Mouse (Mus musculus) liver, embryonic 11.5 days (tissue): ENCODE results near the gene Map3k7cl. TPM values are rescaled to one million over a fixed set of nuclear protein-coding genes. Genes with fewer than 3 reads are reported as not detected.

ENCODE experiments used
- ATAC-seq: fragments of 200-750 bp; cut with Nextera tagmentation; replicated peaks from 2 replicates; pipeline ENCODE4 v1.8.0; 2017; ENCODE audit warnings: moderate number of reproducible peaks, mild to moderate bottlenecking, moderate TSS enrichment, moderate library complexity; ENCODE audit not compliant: low FRiP score
- DNase-seq: peaks from one replicate; pipeline ENCODE4 v3.0.0-alpha.2; 2017; ENCODE audit warnings: low spot score
- H3K27ac ChIP-seq: fragments of 300-500 bp; sonication (generic); 2 replicates; pipeline ENCODE4 v1.5.1; 2014; ENCODE audit warnings: mild to moderate bottlenecking, low read depth, low read length, control low read depth
- H3K27me3 ChIP-seq: fragments of 300-500 bp; sonication (generic); replicated peaks from 2 replicates; pipeline ENCODE4 v1.6.1; 2014; ENCODE audit warnings: low read length, mixed read lengths; ENCODE audit not compliant: control insufficient read depth, insufficient read depth
- H3K36me3 ChIP-seq: fragments of 300-500 bp; sonication (generic); 2 replicates; pipeline ENCODE4 v1.6.1; 2014; ENCODE audit warnings: mild to moderate bottlenecking, low read length, moderate library complexity, mixed read lengths; ENCODE audit not compliant: control insufficient read depth, insufficient read depth
- H3K4me1 ChIP-seq: fragments of 300-500 bp; sonication (generic); replicated peaks from 2 replicates; pipeline ENCODE4 v1.6.1; 2014; ENCODE audit warnings: low read length, mixed read lengths; ENCODE audit not compliant: control insufficient read depth, insufficient read depth
- H3K4me2 ChIP-seq: fragments of 300-500 bp; sonication (generic); 2 replicates; pipeline ENCODE4 v1.6.1; 2014; ENCODE audit warnings: mild to moderate bottlenecking, control low read depth, moderate library complexity
- H3K4me3 ChIP-seq: fragments of 300-500 bp; sonication (generic); 2 replicates; pipeline ENCODE4 v1.5.1; 2014; ENCODE audit warnings: low read depth, low read length, control low read depth
- H3K9ac ChIP-seq: fragments of 300-500 bp; sonication (generic); 2 replicates; pipeline ENCODE4 v1.6.1; 2014; ENCODE audit warnings: low read depth, low read length, control low read depth
- H3K9me3 ChIP-seq: fragments of 300-500 bp; sonication (generic); 2 replicates; pipeline ENCODE4 v1.6.1; 2016; ENCODE audit warnings: low read length, inconsistent platforms, mixed read lengths; ENCODE audit not compliant: control insufficient read depth
- WGBS: fragments of 180-500 bp; shearing (Covaris S2); extraction: QIAGEN DNeasy Blood & Tissue Kit; methylation state at CpG from one replicate; pipeline ENCODE4 v1.1.7; 2014; 5-methylcytosine and 5-hydroxymethylcytosine counted together
- polyA plus RNA-seq: library from polyadenylated mRNA; unstranded; fragments of >200 nt; fragmentation: Nextera tagmentation; extraction: Ambion mirVana; gene quantifications from 2 replicates; pipeline ENCODE4 v1.2.1, GENCODE M21; 2014

Map3k7cl gene
- polyA plus RNA-seq, 1 experiment from 2014 or later, result not detected

DNA sequence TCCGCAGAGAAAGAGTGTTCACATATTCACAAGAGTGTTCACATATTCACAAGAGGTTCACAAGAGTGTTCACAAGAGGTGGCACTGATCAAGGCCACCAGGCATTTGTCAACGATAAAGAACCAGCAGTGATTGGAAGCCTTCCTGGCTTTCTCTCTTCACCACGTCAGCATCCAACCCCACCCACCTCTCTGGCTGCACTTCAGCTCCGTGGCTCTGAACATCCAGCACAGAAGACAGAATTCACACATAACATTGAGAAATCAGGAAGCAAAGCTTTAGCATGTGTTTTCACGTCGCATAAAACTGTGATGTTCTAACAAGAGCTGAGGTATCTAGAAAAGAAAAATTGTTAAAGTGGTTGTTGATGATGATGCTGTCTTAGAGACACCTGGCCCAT, 10.4 kb downstream of the Map3k7cl start:
- H3K4me1 ChIP-seq, result no peaks in the 10 kb centered on the region
- ATAC-seq (no peak), DNase-seq (no peak)
- no peak overlapping the region for H3K4me2 ChIP-seq
- H3K9ac ChIP-seq, result no peak overlapping the region
- 72% methylated on average over 6 of the region's 6 CpGs for WGBS
- no peak overlapping the region for H3K4me3 ChIP-seq
- H3K36me3 ChIP-seq, result no peaks in the 10 kb centered on the region
- no peaks in the 10 kb centered on the region for H3K9me3 ChIP-seq
- no peak overlapping the region for H3K27ac ChIP-seq
- no peaks in the 10 kb centered on the region for H3K27me3 ChIP-seq

DNA sequence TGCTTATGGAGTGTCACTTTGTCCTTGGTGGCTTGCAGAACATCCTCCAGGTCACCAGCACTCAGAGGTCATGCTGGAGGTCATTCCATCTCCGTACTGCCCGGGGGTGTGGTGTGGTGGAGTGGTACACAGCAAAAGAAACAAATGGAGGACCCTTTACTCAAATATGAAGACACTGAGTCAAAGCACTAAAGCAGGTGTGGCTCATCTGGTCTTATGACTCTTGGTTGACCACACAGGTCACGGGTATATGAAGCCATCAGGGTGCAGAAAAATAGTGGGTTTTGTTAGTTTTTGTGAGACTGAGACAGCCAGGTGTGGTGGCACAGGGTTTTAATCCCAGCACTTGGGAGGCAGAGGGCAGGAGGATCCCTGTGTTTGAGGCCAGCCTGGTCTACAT, 11.4 kb downstream of the Map3k7cl start:
- no peak overlapping the region for H3K4me3 ChIP-seq
- H3K27me3 ChIP-seq, result no peaks in the 10 kb centered on the region
- H3K9me3 ChIP-seq, result no peaks in the 10 kb centered on the region
- H3K9ac ChIP-seq, result no peak overlapping the region
- H3K4me1 ChIP-seq, result no peaks in the 10 kb centered on the region
- 65% methylated on average over 3 of the region's 3 CpGs for WGBS
- no peak for DNase-seq
- no peak overlapping the region for H3K27ac ChIP-seq
- ATAC-seq, result no peak
- no peaks in the 10 kb centered on the region for H3K36me3 ChIP-seq
- H3K4me2 ChIP-seq, result no peak overlapping the region

DNA sequence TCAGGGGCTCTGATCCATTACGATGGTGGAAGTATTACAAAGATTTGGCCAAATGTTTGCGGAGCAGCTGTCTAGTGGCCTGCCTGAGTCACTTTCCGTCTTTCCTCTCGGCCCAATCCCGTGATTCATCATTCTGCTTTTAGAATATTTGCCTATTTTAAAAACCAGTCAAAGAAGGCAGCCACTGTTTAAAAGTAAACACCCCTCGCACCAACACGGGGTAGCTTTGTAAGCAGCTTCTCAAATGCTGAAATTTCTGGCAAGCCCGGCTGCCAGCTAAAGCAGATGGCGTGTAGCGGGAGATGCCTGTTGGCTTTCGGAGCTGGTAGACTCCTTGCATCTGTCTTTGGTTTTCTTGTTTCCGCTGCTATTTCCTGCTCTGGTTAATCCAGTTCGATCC, 14.4 kb downstream of the Map3k7cl start:
- no peaks in the 10 kb centered on the region for H3K36me3 ChIP-seq
- WGBS, result 81% methylated on average over 13 of the region's 13 CpGs
- no peak for ATAC-seq
- no peak overlapping the region for H3K27ac ChIP-seq
- no peak for DNase-seq
- no peak overlapping the region for H3K9ac ChIP-seq
- no peaks in the 10 kb centered on the region for H3K27me3 ChIP-seq
- H3K4me3 ChIP-seq, result no peak overlapping the region
- no peaks in the 10 kb centered on the region for H3K4me1 ChIP-seq
- no peak overlapping the region for H3K4me2 ChIP-seq
- H3K9me3 ChIP-seq, result no peaks in the 10 kb centered on the region

DNA sequence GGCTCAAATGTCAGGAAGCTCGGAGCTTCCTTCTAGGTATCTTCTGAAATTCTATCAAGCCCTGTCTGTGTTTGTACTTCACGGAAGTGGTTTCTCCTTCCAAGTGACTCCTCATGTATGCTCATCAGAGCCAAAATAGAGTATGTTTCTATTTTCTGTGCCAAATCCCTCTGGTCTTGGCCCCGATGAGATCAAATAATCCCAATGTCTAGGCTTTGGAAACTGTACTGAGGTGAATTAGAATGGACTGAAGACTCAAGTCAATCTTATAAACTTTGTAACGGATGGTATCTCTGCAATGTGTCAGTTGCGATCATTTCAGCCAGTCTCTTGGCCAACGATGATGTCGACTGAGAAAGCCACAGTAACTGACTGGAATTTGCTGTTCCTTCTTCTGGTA, 15.1 kb downstream of the Map3k7cl start:
- WGBS, result 85% methylated on average over 7 of the region's 7 CpGs
- Histone ChIP-seq H3K9me3 (no peaks in the 10 kb centered on the region), H3K27me3 (no peaks in the 10 kb centered on the region), H3K27ac (no peak overlapping the region), H3K4me1 (no peaks in the 10 kb centered on the region), H3K9ac (no peak overlapping the region), H3K4me2 (no peak overlapping the region), H3K4me3 (no peak overlapping the region), H3K36me3 (no peaks in the 10 kb centered on the region)
- ATAC-seq, result no peak
- DNase-seq, result no peak

DNA sequence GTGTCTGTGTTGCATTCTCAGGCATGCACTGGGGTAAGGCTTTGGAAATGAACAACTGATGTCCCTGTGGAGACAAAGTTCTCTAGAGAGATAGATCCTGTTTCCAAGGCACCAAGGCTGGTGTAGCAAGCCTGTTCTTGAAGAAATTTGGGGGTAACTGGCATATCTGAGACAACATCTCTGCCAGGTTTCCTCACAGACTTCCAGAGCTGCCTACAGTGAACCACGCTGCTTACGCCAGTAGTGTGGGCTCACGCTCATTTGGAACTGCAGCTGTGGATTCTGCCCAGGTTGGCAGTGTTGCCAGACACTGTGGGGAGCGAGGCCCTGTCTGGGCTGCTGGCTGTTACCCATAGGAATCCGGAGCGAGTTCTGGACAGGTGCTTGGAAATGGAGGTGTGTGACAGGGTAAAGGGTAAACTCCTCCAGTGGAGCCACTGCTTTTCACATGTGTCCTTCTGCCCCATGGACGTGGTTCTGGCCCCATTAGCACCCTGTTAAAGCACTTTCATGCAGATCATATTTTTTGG, 16.5 kb downstream of the Map3k7cl start:
- Histone ChIP-seq H3K27ac (no peak overlapping the region), H3K4me2 (no peak overlapping the region), H3K4me1 (no peaks in the 10 kb centered on the region), H3K4me3 (no peak overlapping the region), H3K9ac (no peak overlapping the region), H3K36me3 (no peaks in the 10 kb centered on the region), H3K27me3 (no peaks in the 10 kb centered on the region), H3K9me3 (no peaks in the 10 kb centered on the region)
- DNase-seq (no peak), ATAC-seq (no peak)
- WGBS, result 81% methylated on average over 7 of the region's 7 CpGs

DNA sequence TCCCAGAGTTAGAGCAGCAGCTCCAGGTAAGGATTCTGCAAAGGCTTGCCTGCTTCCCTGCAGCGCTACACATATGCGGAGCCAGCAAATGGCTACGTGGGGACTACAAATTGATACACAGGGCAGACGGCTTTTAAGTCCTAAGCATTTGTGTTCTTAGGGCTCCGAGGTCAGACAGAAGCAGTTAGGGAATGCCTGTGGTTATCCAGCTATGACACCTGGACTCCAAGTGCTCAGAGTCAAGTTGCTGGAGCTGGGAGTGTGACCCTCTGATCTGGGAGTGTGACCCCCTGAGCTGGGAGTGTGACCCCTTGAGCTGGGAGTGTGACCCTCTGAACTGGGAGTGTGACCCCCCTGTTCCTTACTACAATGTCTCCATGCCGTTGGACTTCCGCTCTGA, 17.2 kb downstream of the Map3k7cl start:
- H3K9me3 ChIP-seq, result no peaks in the 10 kb centered on the region
- no peak overlapping the region for H3K27ac ChIP-seq
- DNase-seq, result no peak
- H3K9ac ChIP-seq, result no peak overlapping the region
- no peaks in the 10 kb centered on the region for H3K4me1 ChIP-seq
- no peak overlapping the region for H3K4me3 ChIP-seq
- no peak for ATAC-seq
- no peak overlapping the region for H3K4me2 ChIP-seq
- H3K36me3 ChIP-seq, result no peaks in the 10 kb centered on the region
- 82% methylated on average over 7 of the region's 7 CpGs for WGBS
- no peaks in the 10 kb centered on the region for H3K27me3 ChIP-seq

DNA sequence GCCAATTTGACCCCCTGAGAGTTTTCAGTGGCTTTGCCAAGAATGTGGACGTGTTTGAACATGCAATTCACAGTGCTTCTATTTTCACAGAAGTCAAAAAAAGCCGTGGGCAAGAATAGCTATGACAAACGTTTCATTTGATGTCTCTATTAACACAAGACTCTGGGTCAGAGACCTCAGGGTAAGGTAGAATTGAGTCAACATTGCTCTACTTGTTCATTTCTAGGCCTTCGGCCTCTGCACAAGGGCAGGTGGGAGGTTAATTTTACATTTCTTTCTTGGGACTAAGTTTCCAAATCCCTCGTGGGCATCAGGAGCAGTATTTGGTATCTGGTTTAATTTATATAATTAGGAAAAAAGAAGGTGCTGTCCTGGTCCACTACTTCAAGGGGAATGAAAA, 20.3 kb downstream of the Map3k7cl start:
- DNase-seq, result no peak
- no peaks in the 10 kb centered on the region for H3K4me1 ChIP-seq
- no peak for ATAC-seq
- no peaks in the 10 kb centered on the region for H3K9me3 ChIP-seq
- WGBS, result 70% methylated on average over 5 of the region's 5 CpGs
- H3K9ac ChIP-seq, result no peak overlapping the region
- H3K36me3 ChIP-seq, result no peaks in the 10 kb centered on the region
- no peaks in the 10 kb centered on the region for H3K27me3 ChIP-seq
- no peak overlapping the region for H3K27ac ChIP-seq
- no peak overlapping the region for H3K4me2 ChIP-seq
- H3K4me3 ChIP-seq, result no peak overlapping the region

DNA sequence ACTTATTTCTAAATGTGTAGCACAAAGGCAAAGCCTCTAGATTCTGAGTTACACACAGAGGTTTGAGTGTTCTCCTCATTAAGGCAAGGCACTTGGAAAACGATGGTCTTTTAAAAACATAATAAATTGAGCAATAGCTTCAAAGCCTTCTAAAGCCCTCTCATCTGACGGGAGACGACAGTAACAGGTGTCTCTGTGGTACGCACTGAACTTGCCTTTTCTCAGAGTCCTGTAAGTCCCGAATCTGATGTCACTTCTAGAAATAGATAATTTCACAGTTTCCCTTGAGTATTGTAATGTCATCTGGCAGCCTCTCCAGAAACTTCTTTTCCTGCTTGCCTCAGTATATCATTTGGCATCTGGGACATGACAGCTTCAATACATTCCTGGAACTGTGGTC, 21.0 kb downstream of the Map3k7cl start:
- no peak for ATAC-seq

DNA sequence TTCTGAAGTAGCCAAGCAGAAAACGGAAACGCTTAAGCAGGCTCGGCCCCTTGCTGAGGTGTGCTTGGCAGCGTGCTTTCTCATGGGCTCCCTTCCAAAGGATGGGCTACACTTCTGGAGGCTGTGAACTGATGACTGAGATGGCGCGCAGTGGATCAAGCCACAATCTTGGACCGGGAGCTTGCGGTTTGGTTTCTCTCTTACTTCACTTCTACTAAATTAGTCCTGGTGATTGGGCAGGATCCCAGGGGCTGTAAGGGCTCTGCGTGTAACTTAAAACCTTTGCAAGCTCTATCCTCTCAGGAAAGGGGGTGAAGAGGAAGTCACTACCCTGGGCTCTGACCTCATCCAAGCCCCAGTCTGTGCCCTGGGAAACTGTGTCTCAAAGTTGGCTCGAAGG, 22.5 kb downstream of the Map3k7cl start:
- Histone ChIP-seq H3K36me3 (no peaks in the 10 kb centered on the region), H3K9ac (no peak overlapping the region), H3K4me2 (no peak overlapping the region), H3K27ac (no peak overlapping the region), H3K9me3 (no peaks in the 10 kb centered on the region), H3K4me1 (no peaks in the 10 kb centered on the region), H3K27me3 (no peaks in the 10 kb centered on the region), H3K4me3 (no peak overlapping the region)
- DNase-seq (no peak), ATAC-seq (no peak)
- WGBS, result 58% methylated on average over 10 of the region's 10 CpGs

More for the DNA sequence above, 21.0 kb downstream of the Map3k7cl start:
- Histone ChIP-seq H3K36me3 (no peaks in the 10 kb centered on the region), H3K4me3 (no peak overlapping the region), H3K27ac (no peak overlapping the region), H3K9ac (no peak overlapping the region), H3K4me2 (no peak overlapping the region), H3K4me1 (no peaks in the 10 kb centered on the region), H3K27me3 (no peaks in the 10 kb centered on the region), H3K9me3 (no peaks in the 10 kb centered on the region)
- WGBS, result 77% methylated on average over 5 of the region's 5 CpGs
- DNase-seq, result no peak
